Mouse (Mus musculus) lung, postnatal 0 days (tissue): ENCODE measurements around the gene Srp9.

Experiments used
- CTCF ChIP-seq: IDR thresholded peaks from 2 replicates; pipeline ENCODE4 v1.5.1; 2016; ENCODE audit warnings: antibody characterized with exemption, mild to moderate bottlenecking
- EP300 ChIP-seq: IDR thresholded peaks from 2 replicates; pipeline ENCODE4 v1.6.1; 2016; ENCODE audit warnings: antibody characterized with exemption, mild to moderate bottlenecking, control low read depth

- TF ChIP-seq EP300 (no peak; the same call in 1 of the 2 replicates), CTCF (no peak)
Observed at GRCm38 (mm10) chr1:182108397-182109099, 16.0 kb upstream of the Srp9 start.
